31 mouse cellular contexts compared by ENCODE assay signal in genomic region chr13:69242544-69243296, GRCm38 (mm10).
DNase-seq lines count a peak whose midpoint lies in the region; ATAC-seq lines count a peak whose summit lies in the region.
"Had no signal": no experiment of that assay in that cellular context is flagged by ENCODE, and none has a peak within 500 bp of the region (broad histone marks: within the 10 kb centered on the region; RNA-seq: fewer than 3 reads in every experiment).

No protein-coding gene starts in this region.

- ATAC-seq in hindbrain, embryonic 15.5 days (ENCODE audit: low FRiP score, low read depth), result 0 out of 2 replicates have a peak, but pooled peaks have one; percentile 27
- no peak for ATAC-seq in hindbrain, embryonic 14.5 days (ENCODE audit: low FRiP score)
- ATAC-seq in neural tube, embryonic 11.5 days (ENCODE audit: insufficient read depth, low FRiP score, low TSS enrichment), result peak; percentile 50; the same call in 1 of the 2 replicates
- no peak for ATAC-seq in neural tube, embryonic 15.5 days (ENCODE audit: low FRiP score)
- ATAC-seq in limb, embryonic 12.5 days (ENCODE audit: insufficient number of reproducible peaks, insufficient read depth, low FRiP score, low TSS enrichment, low read depth), result no peak
- ATAC-seq: forebrain, embryonic 14.5 days; hindbrain, embryonic 16.5 days; intestine, embryonic 15.5 days; midbrain, embryonic 13.5 days; Patski had no signal

- no peaks in the 10 kb centered on the region for H3K4me1 ChIP-seq in hindbrain, embryonic 15.5 days (replicated peaks)
- H3K4me1 ChIP-seq in hindbrain, embryonic 14.5 days (replicated peaks; ENCODE audit: control insufficient read depth, insufficient read depth, low read length), result no peaks in the 10 kb centered on the region
- no peaks in the 10 kb centered on the region for H3K4me1 ChIP-seq in neural tube, embryonic 11.5 days (ENCODE audit: control insufficient read depth, insufficient read depth, low read length)
- no peaks in the 10 kb centered on the region; the same call in 1 of the 2 replicates for H3K4me1 ChIP-seq in neural tube, embryonic 15.5 days
- H3K4me1 ChIP-seq in limb, embryonic 12.5 days (replicated peaks), result peaks cover 11% of the 10 kb centered on the region
- H3K4me1 ChIP-seq: embryonic facial prominence, embryonic 12.5 days; heart, embryonic 13.5 days; intestine, embryonic 15.5 days; midbrain, embryonic 13.5 days had no signal

- H3K4me3 ChIP-seq in hindbrain, embryonic 15.5 days, result no peak overlapping the region
- H3K4me3 ChIP-seq in hindbrain, embryonic 14.5 days (replicated peaks; ENCODE audit: low read length), result no peak overlapping the region
- H3K4me3 ChIP-seq in neural tube, embryonic 11.5 days (ENCODE audit: low read depth, low read length), result no peak overlapping the region
- H3K4me3 ChIP-seq in neural tube, embryonic 15.5 days (replicated peaks), result no peak overlapping the region
- no peak overlapping the region for H3K4me3 ChIP-seq in limb, embryonic 12.5 days (replicated peaks)
- H3K4me3 ChIP-seq: embryonic facial prominence, embryonic 12.5 days; gastrocnemius, adult 2 months; heart, adult 2 months; heart, embryonic 13.5 days; intestine, embryonic 15.5 days; midbrain, embryonic 13.5 days had no signal

- H3K36me3 ChIP-seq in hindbrain, embryonic 15.5 days, result no peaks in the 10 kb centered on the region
- no peaks in the 10 kb centered on the region for H3K36me3 ChIP-seq in hindbrain, embryonic 14.5 days (replicated peaks; ENCODE audit: control insufficient read depth, insufficient read depth)
- no peaks in the 10 kb centered on the region for H3K36me3 ChIP-seq in neural tube, embryonic 11.5 days (ENCODE audit: control insufficient read depth, insufficient read depth, low read length)
- H3K36me3 ChIP-seq in neural tube, embryonic 15.5 days, result no peaks in the 10 kb centered on the region
- no peaks in the 10 kb centered on the region for H3K36me3 ChIP-seq in limb, embryonic 12.5 days
- H3K36me3 ChIP-seq: embryonic facial prominence, embryonic 12.5 days; heart, embryonic 13.5 days; intestine, embryonic 15.5 days; midbrain, embryonic 13.5 days had no signal

- no peaks in the 10 kb centered on the region for H3K27me3 ChIP-seq in hindbrain, embryonic 15.5 days
- H3K27me3 ChIP-seq in hindbrain, embryonic 14.5 days (ENCODE audit: control insufficient read depth, insufficient read depth, low read length), result no peaks in the 10 kb centered on the region
- H3K27me3 ChIP-seq in neural tube, embryonic 11.5 days (ENCODE audit: control insufficient read depth, insufficient read depth, low read length), result no peaks in the 10 kb centered on the region
- H3K27me3 ChIP-seq in neural tube, embryonic 15.5 days (replicated peaks), result no peaks in the 10 kb centered on the region
- H3K27me3 ChIP-seq in limb, embryonic 12.5 days, result peaks cover 6% of the 10 kb centered on the region; the same call in 1 of the 2 replicates
- H3K27me3 ChIP-seq: embryonic facial prominence, embryonic 12.5 days; heart, embryonic 13.5 days; intestine, embryonic 15.5 days; midbrain, embryonic 13.5 days; Patski had no signal

- H3K4me2 ChIP-seq in hindbrain, embryonic 15.5 days, result no peak overlapping the region
- H3K4me2 ChIP-seq in hindbrain, embryonic 14.5 days (replicated peaks), result no peak overlapping the region
- no peak overlapping the region for H3K4me2 ChIP-seq in neural tube, embryonic 11.5 days (ENCODE audit: low read depth)
- no peak overlapping the region for H3K4me2 ChIP-seq in neural tube, embryonic 15.5 days
- H3K4me2 ChIP-seq in limb, embryonic 12.5 days, result peak overlapping the region; percentile 21; the same call in 1 of the 2 replicates
- H3K4me2 ChIP-seq: embryonic facial prominence, embryonic 12.5 days; heart, embryonic 13.5 days; intestine, embryonic 15.5 days; midbrain, embryonic 13.5 days had no signal

- H3K9me3 ChIP-seq in hindbrain, embryonic 15.5 days, result no peaks in the 10 kb centered on the region
- no peaks in the 10 kb centered on the region for H3K9me3 ChIP-seq in hindbrain, embryonic 14.5 days (ENCODE audit: control insufficient read depth, low read length)
- no peaks in the 10 kb centered on the region for H3K9me3 ChIP-seq in neural tube, embryonic 11.5 days (ENCODE audit: control insufficient read depth, low read length)
- H3K9me3 ChIP-seq in neural tube, embryonic 15.5 days (replicated peaks), result no peaks in the 10 kb centered on the region
- no peaks in the 10 kb centered on the region for H3K9me3 ChIP-seq in limb, embryonic 12.5 days
- H3K9me3 ChIP-seq: embryonic facial prominence, embryonic 12.5 days; heart, embryonic 13.5 days; intestine, embryonic 15.5 days; midbrain, embryonic 13.5 days had no signal

- no peak for DNase-seq in hindbrain, embryonic 14.5 days (ENCODE audit: low spot score)
- peak; percentile 19 for DNase-seq in neural tube, embryonic 11.5 days (ENCODE audit: low spot score)
- no peak for DNase-seq in frontal cortex, postnatal 14 days (ENCODE audit: low spot score in 2 of 2)
- no peak for DNase-seq in urinary bladder, postnatal 14 days (ENCODE audit: low spot score)
- DNase-seq: adrenal gland, postnatal 10 days; cerebellum, adult 8-10 months; cerebellum, postnatal 25 days; gastrocnemius, adult 2 months; gastrocnemius, postnatal 36 days; heart, adult 2 months; heart, postnatal 10 days; kidney, adult 2 months; liver; lung, adult 2 months; lung, postnatal 10 days; right cerebral cortex, adult 18-20 months; spleen, adult 18-20 months; thymus, adult 18-20 months; thymus, postnatal 25 days had no signal

- H3K9ac ChIP-seq in hindbrain, embryonic 15.5 days, result no peak overlapping the region
- no peak overlapping the region for H3K9ac ChIP-seq in hindbrain, embryonic 14.5 days
- no peak overlapping the region for H3K9ac ChIP-seq in neural tube, embryonic 11.5 days (ENCODE audit: low read length)
- no peak overlapping the region for H3K9ac ChIP-seq in neural tube, embryonic 15.5 days (replicated peaks)
- H3K9ac ChIP-seq in limb, embryonic 12.5 days (replicated peaks), result no peak overlapping the region
- H3K9ac ChIP-seq: embryonic facial prominence, embryonic 12.5 days; heart, embryonic 13.5 days; intestine, embryonic 15.5 days; liver, embryonic 14.5 days; midbrain, embryonic 13.5 days had no signal

- no peak overlapping the region for H3K27ac ChIP-seq in hindbrain, embryonic 15.5 days (replicated peaks)
- H3K27ac ChIP-seq in hindbrain, embryonic 14.5 days, result no peak overlapping the region
- H3K27ac ChIP-seq in neural tube, embryonic 11.5 days (ENCODE audit: low read depth, low read length), result no peak overlapping the region
- H3K27ac ChIP-seq in neural tube, embryonic 15.5 days (replicated peaks), result no peak overlapping the region
- no peak overlapping the region for H3K27ac ChIP-seq in limb, embryonic 12.5 days
- H3K27ac ChIP-seq: embryonic facial prominence, embryonic 12.5 days; gastrocnemius, adult 2 months; heart, adult 2 months; heart, embryonic 13.5 days; intestine, embryonic 15.5 days; liver, embryonic 14.5 days; macrophage; midbrain, embryonic 13.5 days had no signal

- 81% methylated on average over 14 of the region's 14 CpGs for WGBS in hindbrain, embryonic 15.5 days
- 83% methylated on average over 14 of the region's 14 CpGs for WGBS in hindbrain, embryonic 14.5 days
- WGBS in neural tube, embryonic 11.5 days, result 50% methylated on average over 14 of the region's 14 CpGs
- 44% methylated on average over 14 of the region's 14 CpGs for WGBS in neural tube, embryonic 15.5 days
- WGBS in limb, embryonic 12.5 days, result 16% methylated on average over 14 of the region's 14 CpGs

Comparison
In these comparisons a context has a peak if more than half of its experiments do, and no peak if none do; other contexts are left out.
1. ATAC-seq: peak in hindbrain, embryonic 15.5 days (single experiment) and neural tube, embryonic 11.5 days (single experiment); none in hindbrain, embryonic 14.5 days (single experiment), neural tube, embryonic 15.5 days (single experiment) and limb, embryonic 12.5 days (single experiment).